Mouse (Mus musculus): ENCODE data around the gene Katnb1. TPM values are rescaled to one million over a fixed set of nuclear protein-coding genes. Genes with fewer than 3 reads are reported as not detected.

Katnb1 gene
- polyA plus RNA-seq, 2 experiments = 21.6 to 31.6 TPM

DNA sequence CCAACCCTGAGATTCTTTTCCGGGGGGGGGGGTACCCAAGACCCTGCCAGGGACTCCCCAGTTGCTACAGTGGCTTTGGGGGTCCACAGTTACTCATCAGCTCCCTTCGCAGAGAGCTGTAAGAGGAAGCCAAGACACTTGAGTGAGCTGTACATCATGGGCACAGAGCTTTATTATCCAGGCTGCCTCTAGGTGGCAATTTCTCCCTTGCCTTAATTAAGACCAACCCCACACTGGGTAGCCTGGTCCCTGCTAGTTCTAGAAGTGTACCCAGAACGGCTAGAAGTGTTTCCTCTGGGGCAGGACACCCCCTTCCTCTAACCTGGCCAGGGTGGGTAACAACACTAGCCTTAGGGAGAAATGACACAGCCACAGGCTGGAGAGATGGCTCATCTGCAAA is 54.3 kb downstream of the Katnb1 start:
- Histone ChIP-seq H3K4me3 (replicated peaks; ENCODE audit: low read length) (no peak overlapping the region), H3K4me1 (ENCODE audit: control insufficient read depth, insufficient read depth, low read length) (peaks cover 14% of the 10 kb centered on the region), H3K27me3 (ENCODE audit: control insufficient read depth, insufficient read depth, low read length) (peaks cover 6% of the 10 kb centered on the region; the same call in 1 of the 2 replicates), H3K9ac (ENCODE audit: low read depth, low read length, severe bottlenecking) (no peak overlapping the region), H3K27ac (replicated peaks; ENCODE audit: low read depth, low read length) (no peak overlapping the region), H3K36me3 (ENCODE audit: control insufficient read depth, insufficient read depth, low read length) (peaks cover 13% of the 10 kb centered on the region), H3K9me3 (ENCODE audit: control insufficient read depth, low read length) (no peaks in the 10 kb centered on the region), H3K4me2 (replicated peaks; ENCODE audit: low read depth, low read length, severe bottlenecking) (no peak overlapping the region)
- WGBS = 50% methylated on average over 3 of the region's 3 CpGs
- ATAC-seq (ENCODE audit: low FRiP score, low read depth) = no peak
- TF ChIP-seq POLR2A (IDR thresholded peaks at IDR 0.05; ENCODE audit: borderline replicate concordance, extremely low read depth, insufficient read depth, insufficient read length) = no peak
- no peak for DNase-seq (ENCODE audit: low spot score)

DNA sequence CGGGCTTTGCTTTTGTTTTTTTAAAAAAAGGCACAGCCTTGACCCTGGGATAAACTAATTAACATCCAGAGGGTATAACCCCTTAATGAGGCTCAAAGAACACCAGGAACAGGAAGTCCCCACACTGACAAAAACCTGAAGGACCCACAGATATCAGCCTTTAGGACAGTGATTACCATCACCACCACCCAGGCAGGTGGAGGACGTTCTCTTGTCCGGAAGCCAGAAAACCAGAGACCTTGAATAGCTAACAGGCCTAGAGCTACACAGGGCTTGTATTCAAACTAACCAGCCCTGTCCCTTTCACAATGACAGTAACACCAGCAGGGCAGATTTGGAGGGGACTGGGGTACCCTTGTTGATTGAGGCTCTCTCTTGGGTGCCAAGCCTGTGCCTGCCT is 55.2 kb downstream of the Katnb1 start:
- no peak for ATAC-seq (ENCODE audit: low FRiP score, low read depth)

DNA sequence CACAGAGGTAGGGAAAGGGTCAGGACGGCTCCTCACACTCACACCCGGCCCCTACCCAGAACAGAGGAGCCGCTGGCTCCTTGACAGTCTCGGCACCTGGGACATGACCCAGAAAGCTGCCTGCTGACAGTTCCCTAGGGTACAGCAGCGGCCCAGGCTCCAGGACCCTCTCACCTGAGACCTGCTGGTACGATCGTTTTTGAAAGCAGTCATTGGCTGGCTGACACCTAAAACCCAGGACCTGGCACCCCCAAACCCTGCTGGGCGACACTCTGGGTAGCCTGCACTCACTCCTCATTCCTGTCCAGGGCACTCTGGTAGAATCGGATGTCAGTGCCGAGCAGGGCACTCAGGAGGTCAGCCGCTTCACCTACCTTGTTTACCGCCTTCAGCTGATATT is 56.2 kb downstream of the Katnb1 start:
- peaks cover 6% of the 10 kb centered on the region; the same call in 1 of the 2 replicates for H3K27me3 ChIP-seq (ENCODE audit: control insufficient read depth, insufficient read depth, low read length)
- H3K27ac ChIP-seq (replicated peaks; ENCODE audit: low read depth, low read length) = 0 out of 2 replicates have a peak overlapping the region, but pooled peaks have one; percentile 26
- peak overlapping the region; percentile 29 for H3K4me3 ChIP-seq (replicated peaks; ENCODE audit: low read length)
- H3K9me3 ChIP-seq (ENCODE audit: control insufficient read depth, low read length) = no peaks in the 10 kb centered on the region
- WGBS = 34% methylated on average over 12 of the region's 12 CpGs
- peak overlapping the region; percentile 31; the same call in 1 of the 2 replicates for H3K9ac ChIP-seq (ENCODE audit: low read depth, low read length, severe bottlenecking)
- DNase-seq (ENCODE audit: low spot score) (no peak), ATAC-seq (ENCODE audit: low FRiP score, low read depth) (no peak)
- peaks cover 8% of the 10 kb centered on the region; the same call in 1 of the 2 replicates for H3K36me3 ChIP-seq (ENCODE audit: control insufficient read depth, insufficient read depth, low read length)
- no peak for TF ChIP-seq POLR2A (IDR thresholded peaks at IDR 0.05; ENCODE audit: borderline replicate concordance, extremely low read depth, insufficient read depth, insufficient read length)
- peaks cover 20% of the 10 kb centered on the region for H3K4me1 ChIP-seq (ENCODE audit: control insufficient read depth, insufficient read depth, low read length)
- peak overlapping the region; percentile 52 for H3K4me2 ChIP-seq (replicated peaks; ENCODE audit: low read depth, low read length, severe bottlenecking)

More for the DNA sequence above, 55.2 kb downstream of the Katnb1 start:
- TF ChIP-seq POLR2A (IDR thresholded peaks at IDR 0.05; ENCODE audit: borderline replicate concordance, extremely low read depth, insufficient read depth, insufficient read length) = no peak
- Histone ChIP-seq H3K4me3 (replicated peaks; ENCODE audit: low read length) (no peak overlapping the region), H3K4me1 (ENCODE audit: control insufficient read depth, insufficient read depth, low read length) (peaks cover 14% of the 10 kb centered on the region), H3K36me3 (ENCODE audit: control insufficient read depth, insufficient read depth, low read length) (peaks cover 13% of the 10 kb centered on the region), H3K4me2 (replicated peaks; ENCODE audit: low read depth, low read length, severe bottlenecking) (no peak overlapping the region), H3K27ac (replicated peaks; ENCODE audit: low read depth, low read length) (no peak overlapping the region), H3K27me3 (ENCODE audit: control insufficient read depth, insufficient read depth, low read length) (peaks cover 6% of the 10 kb centered on the region; the same call in 1 of the 2 replicates), H3K9ac (ENCODE audit: low read depth, low read length, severe bottlenecking) (no peak overlapping the region), H3K9me3 (ENCODE audit: control insufficient read depth, low read length) (no peaks in the 10 kb centered on the region)
- no peak for DNase-seq (ENCODE audit: low spot score)
- whole genome bisulfite sequencing = 77% methylated on average over 3 of the region's 3 CpGs

DNA sequence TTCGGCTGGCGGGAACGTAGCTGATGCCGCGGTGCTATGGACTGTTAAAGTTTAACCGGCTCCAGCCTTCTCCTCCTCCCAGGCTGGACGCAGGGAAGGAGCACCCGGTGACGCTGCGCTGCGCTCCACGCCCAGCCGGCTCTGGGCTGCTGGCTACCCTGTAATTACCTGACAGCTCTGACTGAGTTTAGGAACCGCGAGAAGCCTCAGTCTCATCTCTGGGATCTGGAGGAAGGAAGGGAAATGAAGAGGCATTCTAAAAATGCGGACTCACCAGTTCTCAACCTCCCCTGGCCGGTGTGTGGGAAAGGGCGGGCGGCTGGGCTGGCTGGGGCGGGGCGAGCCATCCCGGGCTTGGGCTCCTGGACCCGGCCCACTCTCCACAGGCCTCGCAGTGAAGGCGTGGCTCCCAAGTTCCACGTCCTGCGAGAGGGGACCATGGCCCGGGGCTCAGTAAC is 56.7 kb downstream of the Katnb1 start:
- DNase-seq (ENCODE audit: low spot score) (no peak), ATAC-seq (ENCODE audit: low FRiP score, low read depth) (peak; percentile 51; the same call in 1 of the 2 replicates)
- no peaks in the 10 kb centered on the region for H3K9me3 ChIP-seq (ENCODE audit: control insufficient read depth, low read length)
- H3K36me3 ChIP-seq (ENCODE audit: control insufficient read depth, insufficient read depth, low read length) = peaks cover 8% of the 10 kb centered on the region; the same call in 1 of the 2 replicates
- peak overlapping the region; percentile 29 for H3K4me3 ChIP-seq (replicated peaks; ENCODE audit: low read length)
- no peak for TF ChIP-seq POLR2A (IDR thresholded peaks at IDR 0.05; ENCODE audit: borderline replicate concordance, extremely low read depth, insufficient read depth, insufficient read length)
- H3K27me3 ChIP-seq (ENCODE audit: control insufficient read depth, insufficient read depth, low read length) = peaks cover 6% of the 10 kb centered on the region; the same call in 1 of the 2 replicates
- peak overlapping the region; percentile 52 for H3K4me2 ChIP-seq (replicated peaks; ENCODE audit: low read depth, low read length, severe bottlenecking)
- 4% methylated on average over 28 of the region's 28 CpGs for WGBS
- peak overlapping the region; percentile 31 for H3K9ac ChIP-seq (ENCODE audit: low read depth, low read length, severe bottlenecking)
- 0 out of 2 replicates have a peak overlapping the region, but pooled peaks have one; percentile 5 for H3K27ac ChIP-seq (replicated peaks; ENCODE audit: low read depth, low read length)
- peaks cover 21% of the 10 kb centered on the region for H3K4me1 ChIP-seq (ENCODE audit: control insufficient read depth, insufficient read depth, low read length)

DNA sequence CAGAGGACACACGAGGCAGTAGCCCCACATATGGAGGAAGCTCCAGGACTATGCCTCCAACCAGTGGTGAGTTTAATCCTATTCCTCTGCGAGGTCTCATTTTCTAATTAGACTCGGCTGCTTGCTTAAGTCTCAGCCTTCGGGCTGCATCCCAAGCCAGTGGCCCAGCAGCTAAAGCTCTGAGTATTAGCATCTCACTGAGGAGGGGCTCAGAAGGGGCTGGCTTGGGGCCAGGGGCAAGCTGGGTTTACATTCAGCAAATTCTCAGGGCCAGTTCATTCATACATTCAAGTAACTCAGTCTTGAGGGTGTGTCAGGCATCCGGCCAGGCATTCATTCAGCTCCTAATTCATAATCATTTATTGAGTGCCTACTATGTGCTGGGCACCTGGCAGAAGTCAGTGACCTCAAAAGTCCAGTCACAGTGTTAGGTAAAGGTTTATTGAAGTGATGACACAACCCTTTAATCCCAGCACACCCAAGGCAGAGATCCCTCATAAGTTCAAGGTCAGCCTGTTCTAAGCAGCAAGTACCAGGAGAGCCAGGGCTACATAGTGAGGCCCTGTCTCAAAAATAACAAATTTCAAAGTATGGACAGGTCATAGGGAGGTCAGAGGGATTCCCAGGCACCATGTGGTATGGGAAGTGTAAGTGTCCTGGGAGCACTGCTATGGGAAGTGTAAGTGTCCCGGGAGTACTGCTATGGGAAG is 57.5 kb downstream of the Katnb1 start:
- Histone ChIP-seq H3K9me3 (ENCODE audit: control insufficient read depth, low read length) (no peaks in the 10 kb centered on the region), H3K27ac (replicated peaks; ENCODE audit: low read depth, low read length) (no peak overlapping the region), H3K4me1 (ENCODE audit: control insufficient read depth, insufficient read depth, low read length) (peaks cover 30% of the 10 kb centered on the region), H3K4me3 (replicated peaks; ENCODE audit: low read length) (peak overlapping the region; percentile 29), H3K9ac (ENCODE audit: low read depth, low read length, severe bottlenecking) (peak overlapping the region; percentile 31; the same call in 1 of the 2 replicates), H3K27me3 (ENCODE audit: control insufficient read depth, insufficient read depth, low read length) (peaks cover 6% of the 10 kb centered on the region; the same call in 1 of the 2 replicates), H3K36me3 (ENCODE audit: control insufficient read depth, insufficient read depth, low read length) (peaks cover 8% of the 10 kb centered on the region; the same call in 1 of the 2 replicates), H3K4me2 (replicated peaks; ENCODE audit: low read depth, low read length, severe bottlenecking) (peak overlapping the region; percentile 52)
- ATAC-seq (ENCODE audit: low FRiP score, low read depth) (0 out of 2 replicates have a peak, but pooled peaks have one; percentile 14), DNase-seq (ENCODE audit: low spot score) (peak; percentile 49)
- 23% methylated on average over 6 of the region's 6 CpGs for WGBS
- no peak for TF ChIP-seq POLR2A (IDR thresholded peaks at IDR 0.05; ENCODE audit: borderline replicate concordance, extremely low read depth, insufficient read depth, insufficient read length)

Measured in limb, embryonic 14.5 days (tissue).